Mouse (Mus musculus) small intestine, adult 2 months (tissue): ENCODE results near the gene Zc3h12c. TPM values are rescaled to one million over a fixed set of nuclear protein-coding genes. Genes with fewer than 3 reads are reported as not detected.

Source experiments
- H3K27ac ChIP-seq: fragments of 200-500 bp; 2 replicates; pipeline ENCODE4 v1.5.1; 2012; ENCODE audit warnings: low read depth, low read length, control low read depth, inconsistent platforms; ENCODE audit not compliant: insufficient read depth
- H3K27me3 ChIP-seq: fragments of 200-500 bp; 2 replicates; pipeline ENCODE4 v1.6.1; 2012; ENCODE audit warnings: mild to moderate bottlenecking, moderate library complexity, low read length, inconsistent platforms; ENCODE audit not compliant: control insufficient read depth, insufficient read depth
- H3K36me3 ChIP-seq: fragments of 200-500 bp; 2 replicates; pipeline ENCODE4 v1.6.1; 2012; ENCODE audit warnings: mild to moderate bottlenecking, low read length, control low read depth, inconsistent platforms; ENCODE audit not compliant: control insufficient read depth, insufficient read depth
- H3K4me1 ChIP-seq: fragments of 200-500 bp; 2 replicates; pipeline ENCODE4 v1.6.1; 2012; ENCODE audit warnings: low read length, inconsistent platforms, mixed read lengths; ENCODE audit not compliant: control insufficient read depth, insufficient read depth, insufficient read length
- H3K4me3 ChIP-seq: fragments of 200-500 bp; 2 replicates; pipeline ENCODE4 v1.5.1; 2012; ENCODE audit warnings: low read depth, mild to moderate bottlenecking, control low read depth, inconsistent platforms, low read length, moderate library complexity
- CTCF ChIP-seq: fragments of 200-500 bp; IDR thresholded peaks from 2 replicates; pipeline ENCODE4 v1.5.1; 2012; ENCODE audit warnings: low read depth, mild to moderate bottlenecking, control low read depth, inconsistent platforms, low read length, moderate library complexity, mixed read lengths; ENCODE audit not compliant: insufficient replicate concordance, insufficient read length; ENCODE audit errors: extremely low read depth
- POLR2A ChIP-seq: fragments of 200-500 bp; IDR thresholded peaks from 2 replicates; pipeline ENCODE4 v1.6.1; 2012; ENCODE audit warnings: low read depth, mild to moderate bottlenecking, control low read depth, inconsistent platforms, low read length, moderate library complexity
- WGBS: fragments of 180-500 bp; shearing (Covaris S2); methylation state at CpG from one replicate; pipeline ENCODE4 v1.1.7; 2018; 5-methylcytosine and 5-hydroxymethylcytosine counted together
- polyA plus RNA-seq: library from polyadenylated mRNA; depleted of rRNA; stranded (reverse); fragments of >200 nt; gene quantifications from 2 replicates; pipeline ENCODE4 v1.2.3, GENCODE M21; 2012

The Zc3h12c gene
- polyA plus RNA-seq, 1 experiment = 0.24 TPM

GRCm38 (mm10) chr9:52152076-52152826 is 16.1 kb downstream of the Zc3h12c start:
- H3K36me3 ChIP-seq = no peaks in the 10 kb centered on the region
- H3K27ac ChIP-seq = no peak overlapping the region
- WGBS = 89% methylated on average over 6 of the region's 6 CpGs
- H3K4me1 ChIP-seq = no peaks in the 10 kb centered on the region
- H3K4me3 ChIP-seq = no peak overlapping the region
- no peaks in the 10 kb centered on the region for H3K27me3 ChIP-seq
- TF ChIP-seq POLR2A = no peak
- no peak for TF ChIP-seq CTCF

DNA sequence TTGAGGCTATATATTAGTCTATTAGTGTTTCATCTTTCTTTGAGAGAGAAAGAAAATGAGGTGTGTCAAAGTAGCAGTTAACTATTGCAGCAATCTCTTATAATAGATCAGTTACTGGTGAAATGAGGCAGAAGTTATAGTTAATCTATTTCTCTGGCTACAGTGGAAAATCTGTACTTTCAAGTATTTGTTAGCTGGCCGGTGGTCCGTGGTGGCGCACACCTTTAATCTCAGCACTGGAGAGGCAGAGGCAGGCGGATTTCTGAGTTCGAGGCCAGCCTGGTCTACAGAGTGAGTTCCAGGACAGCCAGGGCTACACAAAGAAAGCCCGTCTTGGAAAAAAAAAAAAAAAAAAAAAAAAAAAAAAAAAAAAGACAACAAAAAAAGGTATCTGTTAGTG is 18.6 kb downstream of the Zc3h12c start:
- no peak for TF ChIP-seq POLR2A
- no peak for TF ChIP-seq CTCF
- Histone ChIP-seq H3K27me3 (no peaks in the 10 kb centered on the region), H3K4me1 (no peaks in the 10 kb centered on the region), H3K4me3 (no peak overlapping the region), H3K27ac (no peak overlapping the region), H3K36me3 (no peaks in the 10 kb centered on the region)
- 66% methylated on average over 6 of the region's 6 CpGs for WGBS

DNA sequence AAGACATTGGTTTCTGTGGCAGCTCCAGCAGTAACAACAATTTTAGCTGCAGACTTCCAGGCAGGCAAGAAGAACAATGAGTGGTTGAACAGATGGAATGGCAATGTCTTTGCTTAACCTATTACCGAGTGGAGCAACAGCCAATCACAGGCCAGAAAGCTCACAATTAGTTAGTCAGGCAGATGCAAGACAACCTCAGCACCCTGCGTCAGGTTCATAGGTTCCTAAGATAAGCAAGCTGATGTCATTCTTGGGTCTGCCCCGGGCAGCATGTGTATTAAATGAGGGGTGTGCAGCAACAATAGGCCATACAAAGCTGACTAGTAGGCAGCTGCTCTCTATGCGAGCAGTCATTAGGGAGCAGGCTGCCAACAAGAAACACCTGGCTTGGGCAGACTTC is 19.1 kb downstream of the Zc3h12c start:
- no peak overlapping the region for H3K4me3 ChIP-seq
- H3K27ac ChIP-seq = no peak overlapping the region
- WGBS = 31% methylated on average over 4 of the region's 4 CpGs
- H3K4me1 ChIP-seq = no peaks in the 10 kb centered on the region
- H3K36me3 ChIP-seq = no peaks in the 10 kb centered on the region
- H3K27me3 ChIP-seq = no peaks in the 10 kb centered on the region
- no peak for TF ChIP-seq POLR2A
- no peak for TF ChIP-seq CTCF

DNA sequence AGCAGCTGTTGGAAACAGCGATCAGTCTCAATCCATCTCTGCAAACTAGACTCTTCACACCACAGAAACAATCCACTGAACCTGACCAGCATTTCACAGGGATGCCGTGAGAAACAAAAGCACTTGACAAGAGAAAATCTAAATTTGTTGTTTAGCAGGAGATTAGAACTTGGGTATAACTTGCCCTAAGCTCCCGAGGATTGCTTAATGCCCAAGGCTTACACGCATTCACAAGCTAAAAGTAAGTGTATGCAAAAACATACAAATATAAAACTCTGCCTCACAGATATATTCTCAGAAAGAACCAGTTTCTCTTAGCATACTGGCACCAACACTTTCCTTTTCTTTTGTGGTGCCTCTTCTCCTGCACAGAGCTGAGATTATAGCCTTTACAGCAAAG is 19.5 kb downstream of the Zc3h12c start:
- no peaks in the 10 kb centered on the region for H3K27me3 ChIP-seq
- 67% methylated on average over 4 of the region's 4 CpGs for WGBS
- TF ChIP-seq CTCF = no peak
- no peak for TF ChIP-seq POLR2A
- no peak overlapping the region for H3K27ac ChIP-seq
- no peak overlapping the region for H3K4me3 ChIP-seq
- no peaks in the 10 kb centered on the region for H3K4me1 ChIP-seq
- no peaks in the 10 kb centered on the region for H3K36me3 ChIP-seq

- H3K4me1 ChIP-seq = no peaks in the 10 kb centered on the region
Measured at GRCm38 (mm10) chr9:52148311-52148710, 20.1 kb downstream of the Zc3h12c start.

GRCm38 (mm10) chr9:52146241-52146640 is 22.1 kb downstream of the Zc3h12c start:
- TF ChIP-seq CTCF = no peak
- TF ChIP-seq POLR2A = no peak
- Histone ChIP-seq H3K4me3 (no peak overlapping the region), H3K27me3 (no peaks in the 10 kb centered on the region), H3K27ac (no peak overlapping the region), H3K36me3 (no peaks in the 10 kb centered on the region), H3K4me1 (no peaks in the 10 kb centered on the region)
- 88% methylated on average over 4 of the region's 4 CpGs for WGBS

More at GRCm38 (mm10) chr9:52148311-52148710, 20.1 kb downstream of the Zc3h12c start:
- 60% methylated on average over 3 of the region's 3 CpGs for WGBS
- Histone ChIP-seq H3K36me3 (no peaks in the 10 kb centered on the region), H3K27me3 (no peaks in the 10 kb centered on the region), H3K27ac (no peak overlapping the region), H3K4me3 (no peak overlapping the region)
- TF ChIP-seq POLR2A (no peak), CTCF (no peak)

DNA sequence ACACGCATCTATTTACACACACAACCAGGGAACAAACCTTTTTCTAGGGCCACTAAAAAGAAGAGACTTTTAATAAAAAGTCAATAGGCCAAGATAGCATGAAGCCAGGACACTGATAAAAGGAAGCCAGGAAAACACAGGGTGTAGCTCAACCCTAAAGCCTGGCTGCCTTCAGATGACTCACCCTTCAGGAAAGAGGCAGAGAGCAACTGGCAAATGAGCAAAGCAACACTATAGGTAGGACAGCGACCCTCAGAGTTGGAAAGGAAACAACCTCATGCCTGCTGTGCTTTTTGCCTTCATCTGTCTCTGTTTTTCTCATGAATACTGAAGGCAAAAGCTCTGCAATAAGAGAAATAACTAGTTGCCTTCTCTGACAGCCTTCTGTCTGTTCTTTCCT is 35.6 kb downstream of the Zc3h12c start:
- H3K4me1 ChIP-seq = no peaks in the 10 kb centered on the region
- no peak overlapping the region for H3K27ac ChIP-seq
- 51% methylated on average over 2 of the region's 2 CpGs for WGBS
- H3K4me3 ChIP-seq = no peak overlapping the region
- no peak for TF ChIP-seq CTCF
- no peak for TF ChIP-seq POLR2A
- H3K27me3 ChIP-seq = no peaks in the 10 kb centered on the region
- no peaks in the 10 kb centered on the region for H3K36me3 ChIP-seq
